ENCODE assay signal across 21 mouse cellular contexts in the genomic region with DNA sequence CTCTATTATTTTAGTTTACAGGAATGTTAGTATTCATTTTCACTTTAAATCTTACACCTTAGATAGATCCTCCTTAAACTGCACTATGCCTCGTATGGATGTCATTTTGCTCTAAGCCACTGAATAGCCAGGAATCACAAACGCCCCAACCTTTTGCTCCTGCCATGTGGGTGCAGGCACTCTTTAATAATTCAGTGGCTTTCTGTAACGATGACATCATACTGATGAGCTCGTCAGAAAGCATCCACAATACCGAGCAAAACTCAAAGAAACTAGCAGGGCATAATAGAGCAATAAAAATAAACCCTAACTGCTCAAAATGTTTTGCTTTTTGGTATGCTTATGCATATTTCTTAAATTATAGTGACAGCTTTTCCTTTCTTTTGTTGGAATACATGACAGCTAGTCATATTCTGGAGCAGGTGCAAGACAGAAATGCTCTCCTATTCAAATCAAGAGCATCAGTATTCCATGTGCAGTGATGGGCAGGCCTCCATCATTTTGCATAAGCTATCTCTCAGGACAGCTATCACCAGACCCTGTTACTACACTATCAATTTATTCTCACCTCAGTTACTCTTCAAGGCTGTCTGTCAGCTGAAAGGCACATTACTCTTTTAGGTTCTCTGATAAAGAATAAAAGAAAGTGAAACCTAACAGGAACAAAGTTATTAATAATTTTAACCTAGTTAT. TPM values are rescaled to one million over a fixed set of nuclear protein-coding genes. Genes with fewer than 3 reads are reported as not detected.
DNase-seq lines count a peak whose midpoint lies in the region; ATAC-seq and TF ChIP-seq lines count a peak whose summit lies in the region.
"Had no signal": no experiment of that assay in that cellular context is flagged by ENCODE, and none has a peak within 500 bp of the region (broad histone marks: within the 10 kb centered on the region; RNA-seq: fewer than 3 reads in every experiment).

No protein-coding gene starts in this region.

- DNase-seq in cerebellum, postnatal 14 days, result peak; percentile 4 to 6
- no peak for DNase-seq in cerebellum, postnatal 25 days
- DNase-seq in Muller cell, postnatal 12 days (ENCODE audit: inconsistent ontology term), result peak; percentile 26
- DNase-seq in midbrain, postnatal 0 days (ENCODE audit: low spot score), result no peak
- no peak for DNase-seq in gastrocnemius, postnatal 4 days (ENCODE audit: low spot score in 2 of 2)
- DNase-seq in heart, postnatal 36 days, result no peak
- DNase-seq in kidney, adult 2 months, result no peak
- DNase-seq: gastrocnemius, postnatal 10 days; heart, postnatal 10 days; kidney, postnatal 14 days; layer of hippocampus, postnatal 36 days; right cerebral cortex, postnatal 14 days had no signal

- no peak overlapping the region for H3K9ac ChIP-seq in hindbrain, embryonic 15.5 days
- no peak overlapping the region for H3K9ac ChIP-seq in midbrain, postnatal 0 days (replicated peaks; ENCODE audit: low read length, poor library complexity, severe bottlenecking)
- H3K9ac ChIP-seq: embryonic facial prominence, embryonic 13.5 days; liver, embryonic 12.5 days had no signal

- H3K4me3 ChIP-seq in hindbrain, embryonic 15.5 days, result no peak overlapping the region
- no peak overlapping the region for H3K4me3 ChIP-seq in midbrain, postnatal 0 days (ENCODE audit: low read depth, low read length)
- H3K4me3 ChIP-seq in kidney, adult 2 months (ENCODE audit: insufficient read depth, low read depth, low read length), result no peak overlapping the region
- H3K4me3 ChIP-seq: embryonic facial prominence, embryonic 13.5 days; limb, embryonic 10.5 days; liver, embryonic 12.5 days had no signal

- no peak overlapping the region for H3K4me2 ChIP-seq in hindbrain, embryonic 15.5 days
- H3K4me2 ChIP-seq in midbrain, postnatal 0 days (ENCODE audit: low read depth, low read length, poor library complexity, severe bottlenecking), result no peak overlapping the region
- H3K4me2 ChIP-seq: embryonic facial prominence, embryonic 13.5 days; liver, embryonic 12.5 days had no signal

- intact Hi-C loops in heart, postnatal 36 days (cut with DNase I), result no loop called here

- ATAC-seq in hindbrain, embryonic 15.5 days (ENCODE audit: low FRiP score, low read depth), result peak; percentile 69; the same call in 1 of the 2 replicates
- ATAC-seq in midbrain, postnatal 0 days (ENCODE audit: low FRiP score), result peak; percentile 84
- ATAC-seq: activated CD4-positive, CD25-positive, alpha-beta regulatory T cell, adult 4 months; intestine, postnatal 0 days; liver, embryonic 12.5 days had no signal

- no peak for TF ChIP-seq POLR2A in kidney, adult 2 months (IDR thresholded peaks at IDR 0.05; ENCODE audit: low read depth, low read length)

- no peaks in the 10 kb centered on the region for H3K36me3 ChIP-seq in hindbrain, embryonic 15.5 days
- H3K36me3 ChIP-seq in midbrain, postnatal 0 days (ENCODE audit: insufficient read depth, low read length), result no peaks in the 10 kb centered on the region
- H3K36me3 ChIP-seq in kidney, adult 2 months (ENCODE audit: control insufficient read depth, insufficient read depth, low read length), result no peaks in the 10 kb centered on the region
- H3K36me3 ChIP-seq: embryonic facial prominence, embryonic 13.5 days; limb, embryonic 10.5 days; liver, embryonic 12.5 days had no signal

- no peak for TF ChIP-seq CTCF in midbrain, postnatal 0 days (IDR thresholded peaks at IDR 0.05)
- TF ChIP-seq CTCF in kidney, adult 2 months (conservative IDR thresholded peaks at IDR 0.05; ENCODE audit: insufficient read depth, insufficient read length, low read depth, low read length), result no peak

- H3K4me1 ChIP-seq in hindbrain, embryonic 15.5 days (replicated peaks), result no peaks in the 10 kb centered on the region
- no peaks in the 10 kb centered on the region for H3K4me1 ChIP-seq in midbrain, postnatal 0 days (ENCODE audit: insufficient read depth, low read length)
- no peaks in the 10 kb centered on the region for H3K4me1 ChIP-seq in kidney, adult 2 months (ENCODE audit: control insufficient read depth, insufficient read depth, low read length)
- H3K4me1 ChIP-seq: embryonic facial prominence, embryonic 13.5 days; limb, embryonic 10.5 days; liver, embryonic 12.5 days had no signal

- WGBS in hindbrain, embryonic 15.5 days, result 35% methylated on average over 5 of the region's 5 CpGs
- 28% methylated on average over 5 of the region's 5 CpGs for WGBS in midbrain, postnatal 0 days
- 54% methylated on average over 5 of the region's 5 CpGs for WGBS in kidney, adult 2 months

- H3K9me3 ChIP-seq in hindbrain, embryonic 15.5 days, result no peaks in the 10 kb centered on the region
- H3K9me3 ChIP-seq in midbrain, postnatal 0 days (ENCODE audit: low read length), result no peaks in the 10 kb centered on the region
- H3K9me3 ChIP-seq: embryonic facial prominence, embryonic 13.5 days; limb, embryonic 10.5 days; liver, embryonic 12.5 days had no signal

- H3K27me3 ChIP-seq in hindbrain, embryonic 15.5 days, result no peaks in the 10 kb centered on the region
- no peaks in the 10 kb centered on the region for H3K27me3 ChIP-seq in midbrain, postnatal 0 days (ENCODE audit: insufficient read depth, low read length)
- no peaks in the 10 kb centered on the region for H3K27me3 ChIP-seq in kidney, adult 2 months (replicated peaks; ENCODE audit: control insufficient read depth, insufficient read depth, low read length)
- H3K27me3 ChIP-seq: embryonic facial prominence, embryonic 13.5 days; liver, embryonic 12.5 days had no signal

- H3K27ac ChIP-seq in hindbrain, embryonic 15.5 days (replicated peaks), result no peak overlapping the region
- H3K27ac ChIP-seq in midbrain, postnatal 0 days (ENCODE audit: low read depth, low read length), result no peak overlapping the region
- H3K27ac ChIP-seq in kidney, adult 2 months (ENCODE audit: insufficient read depth, low read depth, low read length), result no peak overlapping the region
- H3K27ac ChIP-seq: embryonic facial prominence, embryonic 13.5 days; limb, embryonic 10.5 days; liver, embryonic 12.5 days had no signal

RNA-seq across cellular contexts. Expression of a gene that starts 11.8 kb away (rescaled TPM):
- 44.1 and 47.8 TPM in 2 replicates for polyA plus RNA-seq in hindbrain, embryonic 15.5 days (2015; fragmentation: Nextera tagmentation; extraction: Ambion mirVana)
- 84.4 and 86.4 TPM in 2 replicates for total RNA-seq in midbrain, postnatal 0 days (2014; rRNA removed)
- 45.1 and 45.6 TPM in 2 replicates for polyA plus RNA-seq in midbrain, postnatal 0 days (2015; fragmentation: Nextera tagmentation; extraction: Ambion mirVana)
- total RNA-seq in gastrocnemius, postnatal 4 days (2021), result 10 to 100 TPM; 34.1 to 34.4 TPM
- 10 to 100 TPM in 1 of 2 experiments, 1 to 10 TPM in 1; 8.6 to 10.6 TPM for total RNA-seq in heart, postnatal 36 days (2021)
- 2.2 and 2.6 TPM in 2 replicates for polyA plus RNA-seq in kidney, adult 2 months (2012; rRNA removed)

RNA-seq across cellular contexts. Expression of a gene that starts 47.1 kb away (rescaled TPM):
- polyA plus RNA-seq in hindbrain, embryonic 15.5 days (2015; fragmentation: Nextera tagmentation; extraction: Ambion mirVana), result not detected in 2 replicates
- 0.42 TPM in 1 of 2 replicates, not detected in the other for total RNA-seq in midbrain, postnatal 0 days (2014; rRNA removed)
- 0.22 and 0.33 TPM in 2 replicates for polyA plus RNA-seq in midbrain, postnatal 0 days (2015; fragmentation: Nextera tagmentation; extraction: Ambion mirVana)
- total RNA-seq in gastrocnemius, postnatal 4 days (2021), result not detected
- total RNA-seq in heart, postnatal 36 days (2021), result not detected
- polyA plus RNA-seq in kidney, adult 2 months (2012; rRNA removed), result not detected in 2 replicates
- total RNA-seq: common myeloid progenitor, adult 5-6 weeks; gastrocnemius, postnatal 10 days; heart, postnatal 10 days; layer of hippocampus, postnatal 36 days; megakaryocyte progenitor cell, adult 5-6 weeks had no signal
- polyA plus RNA-seq: embryonic facial prominence, embryonic 13.5 days; intestine, postnatal 0 days; limb, embryonic 10.5 days; liver, embryonic 12.5 days; lung, embryonic 16.5 days had no signal

Comparison
In these comparisons a context has a peak if more than half of its experiments do, and no peak if none do; other contexts are left out.
1. DNase-seq: peak in cerebellum, postnatal 14 days (2 of 2) and Muller cell, postnatal 12 days (single experiment); none in cerebellum, postnatal 25 days (0 of 2), midbrain, postnatal 0 days (single experiment), gastrocnemius, postnatal 4 days (0 of 2), heart, postnatal 36 days (0 of 2) and kidney, adult 2 months (single experiment).